Mouse (Mus musculus) bone marrow, adult 2 months (tissue): ENCODE results near the gene Tradd.

Source experiments
- CTCF ChIP-seq: fragments of 200-500 bp; IDR thresholded peaks from 2 replicates; pipeline ENCODE4 v1.5.1; 2011; ENCODE audit warnings: low read length, control low read depth; ENCODE audit not compliant: control insufficient read depth, insufficient read depth
- POLR2A ChIP-seq: fragments of 200-500 bp; IDR thresholded peaks from 2 replicates; pipeline ENCODE4 v1.6.1; 2011; ENCODE audit warnings: low read depth, mild to moderate bottlenecking, control low read depth, low read length, borderline replicate concordance; ENCODE audit not compliant: control insufficient read depth

DNA sequence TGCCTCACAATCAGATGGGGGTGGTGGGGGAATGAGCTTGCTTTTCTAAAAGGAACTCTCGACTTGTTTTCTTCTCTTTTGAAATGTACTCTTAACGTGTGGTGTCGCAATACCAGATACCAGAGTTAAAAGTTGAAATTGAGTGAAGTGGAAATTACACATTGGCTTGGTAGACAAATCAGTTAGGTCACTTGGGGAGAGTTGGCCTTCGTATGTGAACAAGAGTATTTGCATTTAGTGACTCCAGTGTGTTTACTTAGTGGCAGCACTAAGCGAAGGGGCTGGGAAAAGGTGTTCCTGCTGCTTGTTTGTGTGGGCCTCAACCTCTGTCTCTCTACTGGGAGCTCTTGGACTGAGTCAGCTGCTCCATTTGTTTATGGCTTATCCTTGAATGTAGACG lies 38.5 kb downstream of the Tradd start:
- no peak for TF ChIP-seq CTCF
- TF ChIP-seq POLR2A = no peak
